Mouse (Mus musculus): ENCODE measurements around the gene Sirt7.
A peak's percentile ranks its signal among the peaks of the same experiment; 100 is the strongest.
"Not testable (repeated sequence)": the region's sequence is repeated elsewhere in the genome, so short reads cannot be mapped to it uniquely, and the experiment has no call there.

Gene Sirt7

GRCm38 (mm10) chr11:120582982-120583293 is 42.1 kb downstream of the Sirt7 start:
- not testable (repeated sequence) for ATAC-seq (ENCODE audit: low TSS enrichment)

- no peak for ATAC-seq (ENCODE audit: low TSS enrichment)
Measured at GRCm38 (mm10) chr11:120582268-120582981, 42.6 kb downstream of the Sirt7 start.

GRCm38 (mm10) chr11:120581490-120582267 is 43.4 kb downstream of the Sirt7 start, which contains the start of gene Arhgdia:
Gene Arhgdia (minus strand): TSS chr11:120581624.
- ATAC-seq (ENCODE audit: low TSS enrichment): peak; percentile 57; the same call in 1 of the 2 replicates

DNA sequence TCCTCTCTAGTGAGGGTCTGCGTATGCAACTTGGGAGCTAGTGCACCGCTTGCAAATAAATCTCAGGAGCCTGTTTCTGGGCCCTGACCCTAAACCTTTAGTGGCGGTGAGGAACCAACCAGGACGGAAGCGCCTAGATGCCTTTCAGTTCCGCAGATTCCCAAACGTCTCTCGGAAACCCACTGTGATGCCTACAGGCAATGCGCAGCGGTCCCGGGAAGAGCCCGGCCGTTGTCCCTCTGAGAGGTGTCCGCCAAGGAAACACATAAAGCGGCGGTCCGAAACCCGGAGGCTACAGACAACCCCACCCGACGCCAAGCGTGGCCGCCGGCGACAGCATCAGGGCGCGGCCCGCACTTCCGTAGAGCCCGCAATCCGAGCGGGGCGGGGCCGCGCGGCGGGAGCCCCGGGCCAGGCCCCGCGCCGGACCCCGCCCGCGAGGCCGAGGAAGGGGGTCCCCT is 44.1 kb downstream of the Sirt7 start:
- 0 out of 2 replicates have a peak, but pooled peaks have one; percentile 12 for ATAC-seq (ENCODE audit: low TSS enrichment)

DNA sequence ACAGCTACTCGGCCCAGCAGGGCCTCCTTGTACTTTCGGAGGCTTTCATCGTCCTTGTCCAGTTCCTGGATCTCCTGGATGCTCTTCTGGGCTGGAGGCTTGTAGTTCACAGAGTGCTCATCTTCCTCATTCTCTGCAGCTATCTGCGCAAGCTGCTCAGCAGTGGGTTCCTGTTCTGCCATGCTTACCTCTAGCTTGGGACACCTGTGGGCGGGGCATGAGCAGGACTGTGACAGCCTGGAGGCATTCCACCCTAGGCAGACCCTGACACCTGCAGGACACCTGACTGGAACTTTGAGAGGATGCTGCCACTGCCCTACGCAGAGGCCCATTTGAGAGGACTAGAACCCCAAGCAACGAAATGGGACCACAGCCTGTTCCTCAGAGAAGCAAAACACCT is 44.9 kb downstream of the Sirt7 start:
- ATAC-seq (ENCODE audit: low TSS enrichment): no peak

- no peak for ATAC-seq (ENCODE audit: low TSS enrichment)
Measured at GRCm38 (mm10) chr11:120579316-120580107, 45.5 kb downstream of the Sirt7 start.

- no peak for ATAC-seq (ENCODE audit: low TSS enrichment)
Measured at GRCm38 (mm10) chr11:120578694-120579243, 46.3 kb downstream of the Sirt7 start.

DNA sequence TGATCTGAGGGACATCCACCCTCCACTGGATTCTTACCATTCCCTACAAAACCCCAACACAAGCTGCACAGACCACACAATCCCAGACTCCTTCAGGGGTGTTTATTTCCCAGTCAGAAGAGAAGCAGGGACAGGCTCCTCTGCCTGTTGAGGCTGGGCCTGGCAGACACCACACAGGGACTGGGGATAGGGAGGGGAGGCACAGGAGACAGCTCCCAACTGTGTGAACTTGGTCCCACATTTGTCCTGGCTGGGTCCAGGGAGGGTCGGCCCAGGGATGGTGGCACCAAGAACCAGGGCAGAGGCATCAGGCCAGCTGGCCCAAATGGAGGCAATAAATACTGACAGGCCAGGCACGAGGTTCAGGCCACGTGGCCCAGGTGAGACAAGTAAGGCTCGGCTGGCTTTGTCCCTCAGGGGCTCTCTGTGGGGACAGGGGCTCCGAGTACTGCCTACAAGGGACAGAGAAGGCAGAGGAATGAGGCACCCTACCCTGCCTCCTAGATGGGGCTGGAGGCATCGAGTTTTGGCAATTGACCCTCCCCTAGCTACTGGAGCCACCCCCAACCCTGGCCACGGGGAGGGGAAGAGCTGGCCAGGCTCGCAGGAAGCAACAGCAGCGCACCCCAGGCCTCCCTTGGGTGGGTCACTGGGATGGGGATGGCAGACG is 46.9 kb downstream of the Sirt7 start:
- no peak for ATAC-seq (ENCODE audit: low TSS enrichment)

DNA sequence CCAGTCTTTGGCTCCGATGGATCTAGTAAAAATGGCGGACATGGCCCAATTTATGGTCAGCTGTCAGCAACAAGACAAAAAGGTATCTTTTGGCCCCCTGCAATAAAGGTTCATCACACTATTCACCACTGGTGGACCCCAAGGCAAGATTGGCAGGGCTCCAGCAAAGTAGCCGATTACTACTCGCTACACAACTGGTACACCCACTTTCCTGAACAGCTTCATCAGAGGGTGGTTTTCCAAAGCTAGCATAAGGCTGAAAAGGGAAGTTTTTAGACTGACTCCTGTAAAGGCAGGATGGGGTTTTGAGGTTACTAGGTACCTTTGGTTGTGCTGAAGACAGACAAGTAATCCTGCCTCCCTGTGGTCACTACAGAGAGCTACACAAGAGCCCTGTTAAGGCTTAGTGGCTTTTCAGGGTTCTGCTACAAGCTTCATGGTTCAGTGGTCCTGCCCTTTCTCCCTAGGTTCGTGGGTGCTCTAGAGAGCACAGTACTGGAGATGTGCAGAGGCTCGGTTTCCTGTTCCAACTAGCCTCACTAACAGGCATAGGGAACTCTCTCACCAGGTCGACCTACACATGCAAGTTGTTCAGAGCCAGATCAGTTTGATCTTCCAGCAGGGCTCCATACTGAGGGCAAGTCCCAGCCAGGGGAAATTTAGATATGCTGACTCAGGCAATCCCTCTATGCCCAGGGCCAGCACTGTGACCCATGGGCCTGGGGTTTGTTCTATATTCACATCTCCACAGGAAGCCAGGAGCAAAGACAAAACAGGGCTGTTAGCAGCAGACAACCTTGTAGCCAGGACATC is 47.6 kb downstream of the Sirt7 start:
- no peak for ATAC-seq (ENCODE audit: low TSS enrichment)

DNA sequence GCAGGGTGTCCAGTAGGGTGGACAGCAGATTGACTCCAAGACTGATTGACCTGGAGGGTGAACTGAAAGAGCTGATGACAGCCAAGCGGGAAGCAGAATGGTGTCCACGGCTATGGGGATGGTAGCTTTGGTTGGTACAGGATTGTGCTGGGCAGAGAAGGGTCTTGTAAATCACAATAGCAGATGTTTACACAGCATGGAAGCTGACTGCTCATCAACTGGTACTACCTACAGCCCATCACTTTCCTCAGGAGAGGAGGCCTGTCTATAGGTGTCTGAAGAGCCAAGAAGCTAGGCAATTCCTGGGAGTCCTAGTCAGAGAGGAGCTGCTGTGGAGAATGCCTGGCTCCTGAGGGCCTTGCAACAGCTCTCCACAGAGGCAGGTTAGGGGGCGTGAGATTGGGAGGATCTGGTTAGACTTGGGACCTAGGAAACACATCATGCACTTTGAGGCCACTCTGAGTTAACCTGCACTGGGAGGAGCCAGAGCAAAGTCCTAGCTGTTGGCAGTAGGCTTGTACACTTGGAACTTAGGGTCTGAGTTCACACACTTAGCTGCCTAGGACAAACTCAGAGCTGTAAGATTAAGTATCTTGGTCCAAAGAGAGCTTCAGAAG is 48.6 kb downstream of the Sirt7 start:
- no peak for ATAC-seq (ENCODE audit: low TSS enrichment)

DNA sequence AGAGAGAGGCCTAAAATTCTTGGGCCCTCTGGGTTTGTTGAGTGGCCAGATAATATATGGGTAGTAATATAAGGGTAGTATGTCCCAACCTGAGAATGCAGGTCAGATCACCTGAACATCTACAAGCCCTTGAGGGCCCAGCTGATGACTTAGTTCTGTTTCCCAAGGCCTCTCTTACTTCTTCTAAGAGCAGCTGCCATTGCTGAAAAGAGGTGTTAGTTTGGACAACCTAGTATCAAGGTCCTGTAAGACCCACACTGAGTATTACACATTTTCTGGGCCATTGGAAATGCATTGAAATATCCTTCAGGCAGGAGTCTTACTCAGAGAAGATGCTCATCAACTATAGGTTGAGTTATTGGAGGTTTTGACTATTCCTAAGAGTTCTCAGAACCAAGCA is 49.1 kb downstream of the Sirt7 start:
- ATAC-seq (ENCODE audit: low TSS enrichment): no peak

GRCm38 (mm10) chr11:120575046-120575445 is 50.0 kb downstream of the Sirt7 start:
- ATAC-seq (ENCODE audit: low TSS enrichment): no peak

DNA sequence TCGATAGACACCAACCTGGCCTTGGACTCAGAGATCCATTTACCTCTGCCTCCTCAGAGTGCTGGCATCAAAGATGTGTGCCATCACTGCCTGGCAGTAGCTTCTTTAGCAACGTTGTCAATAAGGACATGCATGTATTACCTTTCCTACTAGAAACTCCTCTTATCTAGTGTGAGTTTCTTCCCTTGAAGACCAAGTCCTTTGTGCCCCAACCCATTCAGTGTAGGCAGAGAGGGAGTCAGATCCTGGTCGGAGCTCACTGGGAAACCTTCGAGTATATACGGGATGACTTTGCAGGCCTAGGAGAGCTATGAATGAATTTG is 50.8 kb downstream of the Sirt7 start:
- ATAC-seq (ENCODE audit: low TSS enrichment): no peak

GRCm38 (mm10) chr11:120573585-120574277 is 51.3 kb downstream of the Sirt7 start:
- peak; percentile 7; the same call in 1 of the 2 replicates for ATAC-seq (ENCODE audit: low TSS enrichment)

DNA sequence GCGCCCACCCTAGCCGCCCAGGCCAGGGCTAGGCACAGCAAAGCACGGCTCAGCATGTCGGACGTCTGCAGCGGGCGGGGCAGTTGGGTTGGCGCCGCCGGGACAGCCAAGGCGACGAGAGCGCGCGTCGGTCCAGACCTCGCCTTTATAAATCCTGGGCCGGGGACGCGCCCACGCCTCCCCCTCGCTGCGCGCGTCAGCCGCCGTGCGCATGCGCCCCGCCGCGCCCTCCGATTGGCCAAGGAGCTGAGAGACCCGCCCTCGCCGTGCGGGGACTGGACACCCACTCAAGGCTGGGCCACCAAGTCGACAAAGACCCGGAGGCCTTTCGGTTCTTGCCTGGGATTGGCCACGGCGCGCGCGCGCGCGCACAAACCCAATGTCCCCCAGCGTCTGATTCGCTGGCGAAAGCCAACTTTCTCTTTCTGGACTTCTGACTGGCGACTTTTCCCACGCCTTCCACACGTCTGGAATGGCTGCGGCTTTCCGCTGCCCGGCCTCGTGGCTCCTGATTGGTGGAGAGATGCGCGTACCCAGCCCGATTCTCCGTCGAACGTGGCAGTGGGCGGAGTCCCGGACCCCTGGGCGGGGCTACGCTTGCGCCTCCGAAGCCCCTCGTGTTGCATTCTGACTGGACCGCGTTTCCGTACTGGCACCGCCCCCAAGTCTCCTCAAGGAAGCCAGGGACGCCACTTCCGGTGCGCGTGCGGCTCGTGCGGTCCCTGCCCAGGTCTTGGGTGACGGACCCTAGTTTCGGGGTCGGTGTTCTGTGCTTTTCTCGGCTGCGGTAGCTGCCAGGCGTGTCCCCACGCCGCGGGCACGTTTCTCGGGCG is 52.1 kb downstream of the Sirt7 start, which contains the start of gene P4hb:
Gene P4hb (minus strand): TSS at position 502 of the 833 bp plus-strand sequence.
- ATAC-seq (ENCODE audit: low TSS enrichment): peak; percentile 92

GRCm38 (mm10) chr11:120572417-120572751 is 52.7 kb downstream of the Sirt7 start:
- ATAC-seq (ENCODE audit: low TSS enrichment): peak; percentile 21; the same call in 1 of the 2 replicates

GRCm38 (mm10) chr11:120571754-120572416 is 53.2 kb downstream of the Sirt7 start:
- ATAC-seq (ENCODE audit: low TSS enrichment): no peak

DNA sequence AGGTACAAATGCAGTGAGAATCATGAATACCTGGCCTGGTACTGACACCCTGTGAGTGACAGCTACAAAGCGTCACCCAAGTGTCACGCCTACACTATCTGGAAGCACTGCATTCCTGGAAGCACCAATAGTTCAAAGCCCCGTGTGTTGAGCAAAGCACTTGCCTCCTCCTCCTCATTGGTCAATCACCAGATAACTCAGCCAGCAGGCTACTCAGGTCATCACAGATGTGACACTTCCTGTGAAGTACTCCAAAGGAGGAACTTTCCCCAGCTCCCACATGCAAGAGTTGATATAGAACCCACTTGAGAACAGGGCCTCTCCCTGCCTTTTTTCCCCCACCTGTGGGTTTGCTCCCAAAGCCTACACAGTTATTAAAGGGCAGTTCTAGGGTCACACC is 53.9 kb downstream of the Sirt7 start:
- no peak for ATAC-seq (ENCODE audit: low TSS enrichment)
